Mouse (Mus musculus): ENCODE results near the gene Gcn1l1.

- TF ChIP-seq CTCF (IDR thresholded peaks at IDR 0.05; ENCODE audit: insufficient read depth, low read depth, low read length), result no peak
- 0 out of 2 replicates have a peak, but pooled peaks have one; percentile 3 for TF ChIP-seq POLR2A (IDR thresholded peaks at IDR 0.05; ENCODE audit: insufficient read depth, low read depth, low read length)
These were observed 83.8 kb downstream of the Gcn1l1 start for GRCm38 (mm10) chr5:115648876-115649275.

Data from olfactory bulb, adult 2 months (tissue).